Mouse (Mus musculus) adrenal gland, postnatal 10 days (tissue): Measurements from ENCODE around the gene Sumo3. TPM values are rescaled to one million over a fixed set of nuclear protein-coding genes. Genes with fewer than 3 reads are reported as not detected.

ENCODE experiments used
- DNase-seq: peaks from one replicate; pipeline ENCODE4 v3.0.0; 2021; ENCODE audit warnings: mixed read lengths
- microRNA-seq: library from miRNA; unstranded; fragments of <30 nt; microRNA quantifications from one replicate; pipeline ENCODE4 v1.2.0, GENCODE M21; 2021
- total RNA-seq, 2 experiments: library from RNA; stranded (reverse); gene quantifications; 2 replicates each; pipeline ENCODE4 v1.2.3; 2021

Sumo3 gene
- total RNA-seq, 2 experiments from 2014 or later: 119 to 125 TPM

- no peak for DNase-seq
These were observed 20.7 kb downstream of the Sumo3 start for GRCm38 (mm10) chr10:77626591-77626990.

- DNase-seq: peak; percentile 88
These were observed 21.6 kb downstream of the Sumo3 start for GRCm38 (mm10) chr10:77627497-77627896.

- no peak for DNase-seq
These were observed 23.3 kb downstream of the Sumo3 start for GRCm38 (mm10) chr10:77629163-77629562.

GRCm38 (mm10) chr10:77629970-77630369, 24.1 kb downstream of the Sumo3 start:
- DNase-seq: no peak

GRCm38 (mm10) chr10:77634016-77634415, 28.1 kb downstream of the Sumo3 start:
- DNase-seq: no peak

- DNase-seq: no peak
These were observed 28.7 kb downstream of the Sumo3 start for GRCm38 (mm10) chr10:77634452-77635231.

- DNase-seq: no peak
These were observed 30.5 kb downstream of the Sumo3 start for GRCm38 (mm10) chr10:77636234-77636922.

GRCm38 (mm10) chr10:77638956-77639355, 33.1 kb downstream of the Sumo3 start:
- peak; percentile 36 for DNase-seq

- DNase-seq: no peak
These were observed 37.3 kb downstream of the Sumo3 start for GRCm38 (mm10) chr10:77643160-77643559.

GRCm38 (mm10) chr10:77645571-77645970, 39.7 kb downstream of the Sumo3 start:
- no peak for DNase-seq

- DNase-seq: no peak
These were observed 41.6 kb downstream of the Sumo3 start for GRCm38 (mm10) chr10:77647461-77647860.

GRCm38 (mm10) chr10:77647901-77648300, 42.0 kb downstream of the Sumo3 start:
- no peak for DNase-seq

GRCm38 (mm10) chr10:77652046-77652445, 46.1 kb downstream of the Sumo3 start:
- DNase-seq: no peak

- DNase-seq: no peak
These were observed 52.5 kb downstream of the Sumo3 start for GRCm38 (mm10) chr10:77658286-77658994.

- no peak for DNase-seq
These were observed 58.2 kb downstream of the Sumo3 start for GRCm38 (mm10) chr10:77663949-77664665.

GRCm38 (mm10) chr10:77666342-77666741, 60.4 kb downstream of the Sumo3 start:
- DNase-seq: peak; percentile 31

- no peak for DNase-seq
These were observed 61.5 kb downstream of the Sumo3 start for GRCm38 (mm10) chr10:77667402-77667801.

Small RNA genes lying within 50 kb of the gene (microRNA-seq; reads per million reads assigned to microRNA genes)
- gene Mir1930: 9.7 reads per million, percentile 16 among the genes with 10 or more reads in this experiment

Other genes with a start within 250 kb of the Sumo3 start
- 10 to 100 TPM; 16.7 to 18.2 TPM for gene Adarb1, start 187.8 kb upstream of the Sumo3 start, total RNA-seq
- 10 to 100 TPM; 17.6 to 19.4 TPM for gene Fam207a, start 90.3 kb upstream of the Sumo3 start, total RNA-seq
- 1 to 10 TPM; 8.1 to 9.2 TPM for gene Itgb2, start 75.8 kb upstream of the Sumo3 start, total RNA-seq
- 100 to 1,000 TPM; 160 to 178 TPM for gene Pttg1ip, start 24.4 kb upstream of the Sumo3 start, total RNA-seq
- 10 to 100 TPM; 22.3 to 30.4 TPM for gene Gm49325, start 100 bp downstream of the Sumo3 start, total RNA-seq
- gene Ube2g2, start 16.2 kb downstream of the Sumo3 start, total RNA-seq: 10 to 100 TPM; 44.4 to 46.1 TPM
- gene Tspear, start 80.5 kb downstream of the Sumo3 start, total RNA-seq: under 1 TPM; 0.27 to 0.64 TPM
- gene Gm19402, start 84.7 kb downstream of the Sumo3 start, total RNA-seq: not detected
- gene Gm9508, start 91.1 kb downstream of the Sumo3 start, total RNA-seq: not detected
- not detected for gene Gm10272, start 100.5 kb downstream of the Sumo3 start, total RNA-seq
- not detected for gene Gm10024, start 105.4 kb downstream of the Sumo3 start, total RNA-seq
- gene Gm10142, start 109.7 kb downstream of the Sumo3 start, total RNA-seq: not detected
- gene Krtap12-1, start 114.5 kb downstream of the Sumo3 start, total RNA-seq: not detected
- gene Gm10100, start 120.4 kb downstream of the Sumo3 start, total RNA-seq: not detected
- not detected for gene Gm18596, start 136.5 kb downstream of the Sumo3 start, total RNA-seq
- gene Gm9736, start 145.3 kb downstream of the Sumo3 start, total RNA-seq: not detected
- gene Gm3233, start 153.6 kb downstream of the Sumo3 start, total RNA-seq: not detected
- not detected for gene Gm3238, start 165.2 kb downstream of the Sumo3 start, total RNA-seq
- gene Gm7138, start 170.8 kb downstream of the Sumo3 start, total RNA-seq: not detected
- gene Gm3250, start 176.4 kb downstream of the Sumo3 start, total RNA-seq: not detected
- not detected for gene Gm7137, start 182.1 kb downstream of the Sumo3 start, total RNA-seq
- gene Gm9639, start 189.0 kb downstream of the Sumo3 start, total RNA-seq: not detected
- gene Gm19668, start 193.0 kb downstream of the Sumo3 start, total RNA-seq: not detected
- gene Gm9507, start 205.7 kb downstream of the Sumo3 start, total RNA-seq: not detected
- gene Gm2696, start 208.6 kb downstream of the Sumo3 start, total RNA-seq: not detected
- gene Krtap10-4, start 221.0 kb downstream of the Sumo3 start, total RNA-seq: not detected
- gene Krtap10-10, start 229.8 kb downstream of the Sumo3 start, total RNA-seq: not detected
- gene Gm36176, start 240.7 kb downstream of the Sumo3 start, total RNA-seq: not detected
- gene Gm10318, start 246.8 kb downstream of the Sumo3 start, total RNA-seq: not detected